Mouse (Mus musculus) ES-CJ7 (cell line): ENCODE data around the gene 1700013F07Rik.
A peak's percentile ranks its signal among the peaks of the same experiment; 100 is the strongest.
"Not testable (repeated sequence)": the region's sequence is repeated elsewhere in the genome, so short reads cannot be mapped to it uniquely, and the experiment has no call there.

Experiments
- DNase-seq: peaks from one replicate; pipeline ENCODE4 v3.0.0; 2011; ENCODE audit warnings: low read depth, low spot score

The 1700013F07Rik gene

DNA sequence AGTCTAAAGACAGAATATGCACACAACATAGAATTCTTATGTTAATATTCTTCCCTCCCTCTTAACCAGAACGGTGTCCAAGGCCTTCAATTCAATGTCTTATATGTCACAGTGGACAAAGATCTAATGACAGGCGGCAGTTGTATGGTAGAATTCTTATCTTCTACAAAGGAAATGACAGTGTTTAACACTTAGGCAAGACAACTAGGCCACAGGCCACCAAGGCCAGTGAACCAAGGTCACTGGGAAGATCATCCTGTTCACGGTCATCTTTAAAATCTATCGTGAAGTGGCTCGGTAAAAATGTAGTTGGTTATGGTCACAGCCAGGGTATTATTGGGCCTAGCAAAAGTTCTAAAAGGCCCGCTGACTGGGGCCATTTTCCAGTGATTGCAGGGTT lies at the start of gene 1700013F07Rik:
1700013F07Rik (plus strand) TSS at position 200 of the 400 bp plus-strand sequence.
- no peak for DNase-seq

DNA sequence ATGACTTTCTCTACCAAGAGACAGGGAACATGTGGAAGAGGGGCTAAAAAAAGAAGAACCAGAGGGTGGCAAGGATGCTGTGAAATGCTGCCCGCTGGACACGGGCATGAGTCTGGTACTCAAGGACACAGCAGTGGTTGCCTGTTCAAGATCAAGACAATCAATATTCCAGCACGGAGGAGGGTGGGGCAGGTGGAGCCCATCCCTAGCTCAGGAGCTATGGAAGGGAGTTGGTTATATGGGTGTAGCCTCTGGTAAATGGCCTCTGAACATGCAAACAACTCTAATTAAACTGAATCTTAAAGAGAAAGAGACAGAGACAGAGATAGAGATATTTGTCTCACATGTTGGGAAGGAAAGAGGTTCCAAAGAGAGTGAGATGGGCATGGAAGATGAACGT lies 49.2 kb upstream of the 1700013F07Rik start:
- no peak for DNase-seq

DNA sequence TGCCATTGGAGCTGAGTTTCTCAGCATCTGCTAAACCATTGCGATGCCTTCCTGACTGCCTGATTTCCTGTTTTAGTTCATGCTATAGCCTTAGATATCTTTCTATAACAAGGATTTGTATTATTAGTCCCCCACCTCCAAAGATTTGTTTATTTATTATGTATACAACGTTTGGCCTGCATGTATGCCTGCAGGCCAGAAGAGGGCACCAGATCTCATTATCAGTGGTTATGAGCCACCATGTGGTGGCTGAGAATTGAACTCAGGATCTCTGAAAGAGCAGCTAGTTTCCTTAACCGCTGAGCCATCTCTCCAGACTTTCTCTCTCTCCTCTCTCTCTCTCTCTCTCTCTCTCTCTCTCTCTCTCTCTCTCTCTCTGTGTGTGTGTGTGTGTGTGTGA lies 44.0 kb upstream of the 1700013F07Rik start:
- DNase-seq, result peak; percentile 58

DNA sequence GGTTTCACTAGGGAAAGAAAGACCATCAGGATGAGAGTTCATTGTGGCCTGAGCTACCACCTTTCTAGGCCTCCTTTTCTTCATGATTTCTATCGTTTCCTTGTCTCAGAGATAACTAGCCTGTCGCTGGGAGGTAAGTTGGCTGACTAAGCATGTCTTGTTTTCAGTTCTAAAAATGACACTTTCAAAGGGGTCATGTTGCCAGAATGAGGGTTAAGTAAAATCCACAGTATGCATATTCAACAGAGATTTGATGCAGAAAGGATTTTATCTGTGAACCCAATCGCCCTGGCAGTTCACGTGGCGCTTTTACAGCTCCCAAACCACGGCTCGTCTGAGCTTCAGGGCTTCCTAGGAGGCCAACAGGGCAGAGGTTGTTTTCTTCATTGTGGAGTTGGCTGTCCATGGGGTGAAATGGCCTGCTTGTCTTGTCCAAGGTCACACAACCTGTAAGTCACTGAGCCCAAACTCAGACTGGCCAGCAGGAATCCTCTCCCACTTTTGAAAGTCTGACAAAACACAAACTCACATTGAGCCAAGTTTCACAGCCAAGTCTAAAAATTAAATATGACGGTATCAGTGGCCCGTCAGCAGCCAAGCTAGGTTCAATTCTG lies 39.0 kb upstream of the 1700013F07Rik start:
- DNase-seq, result no peak

DNA sequence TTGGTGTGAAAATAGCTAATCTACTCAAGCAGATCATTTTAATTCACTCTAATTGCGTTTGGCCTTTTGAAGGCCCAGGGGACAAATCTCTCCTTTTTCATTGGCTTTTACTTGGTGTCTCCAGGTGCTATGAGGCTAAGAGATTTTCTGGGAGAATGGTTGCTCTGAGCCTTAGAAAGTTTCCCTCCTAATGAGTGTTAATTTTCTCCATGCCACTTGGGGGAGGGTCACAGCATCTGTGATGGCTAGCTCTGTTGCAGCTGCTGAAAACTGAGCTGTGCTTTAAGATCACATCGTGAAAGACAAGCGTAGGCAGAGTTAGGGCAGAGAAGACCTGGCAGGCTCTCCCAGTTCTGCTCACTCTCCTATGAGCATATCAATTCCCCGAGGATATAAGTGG lies 38.5 kb upstream of the 1700013F07Rik start:
- no peak for DNase-seq

DNA sequence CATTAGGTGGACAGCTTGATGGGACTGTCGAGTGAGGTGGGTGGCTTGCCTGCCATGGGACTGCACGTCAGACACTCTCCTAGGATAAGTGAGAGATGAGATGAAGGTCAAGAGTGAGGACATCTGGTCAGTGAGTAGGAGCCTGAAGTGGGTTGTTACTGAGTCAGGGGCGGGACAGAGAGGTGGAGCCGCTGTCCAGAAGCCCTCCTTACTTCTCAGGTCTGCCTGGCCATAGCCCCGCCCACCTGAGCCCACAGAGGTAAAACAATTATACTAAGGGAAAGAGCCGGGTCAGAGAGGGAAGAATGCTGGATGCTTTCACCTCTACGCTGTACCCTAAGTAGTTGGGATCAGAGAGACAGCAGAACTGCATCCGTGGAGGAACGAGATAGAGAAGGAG lies 36.3 kb upstream of the 1700013F07Rik start:
- no peak for DNase-seq

DNA sequence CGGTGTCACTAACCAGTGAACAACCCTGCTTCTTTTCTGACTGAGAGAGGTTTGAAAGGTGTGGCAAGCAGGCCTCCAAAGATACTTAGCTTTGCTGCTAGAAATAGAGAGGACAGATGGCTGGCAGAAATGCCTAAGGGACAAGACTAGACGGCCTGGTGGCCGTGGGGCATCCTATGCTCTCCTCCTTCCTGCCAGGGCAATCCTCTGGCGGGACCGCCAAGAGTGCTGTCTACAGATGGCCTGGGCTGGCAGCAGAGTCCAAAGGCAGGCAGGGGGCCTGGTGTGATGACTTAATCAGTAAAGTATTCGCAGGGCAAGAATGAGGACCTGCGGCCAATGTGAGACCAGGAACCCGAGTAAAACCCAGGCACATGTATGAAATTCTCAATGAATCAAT lies 34.1 kb upstream of the 1700013F07Rik start:
- no peak for DNase-seq

DNA sequence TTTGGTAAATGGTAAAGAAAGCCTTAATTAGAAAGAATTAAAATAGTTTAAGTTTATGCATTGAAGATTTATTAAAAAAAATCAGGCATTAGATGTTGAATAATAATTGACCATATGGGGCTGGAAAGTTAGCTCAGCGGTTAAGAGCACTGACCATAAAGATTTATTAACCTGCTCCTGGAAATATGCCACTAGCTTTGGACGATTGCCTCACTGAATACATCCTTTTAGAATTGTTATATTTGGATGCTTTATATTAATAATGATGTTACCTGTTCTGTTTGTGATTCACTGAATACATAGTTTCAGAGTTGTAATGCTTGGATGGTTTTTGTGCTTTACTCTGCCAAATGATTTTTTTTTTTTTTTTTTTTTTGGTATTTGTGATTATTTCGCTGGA lies 32.5 kb upstream of the 1700013F07Rik start:
- not testable (repeated sequence) for DNase-seq

DNA sequence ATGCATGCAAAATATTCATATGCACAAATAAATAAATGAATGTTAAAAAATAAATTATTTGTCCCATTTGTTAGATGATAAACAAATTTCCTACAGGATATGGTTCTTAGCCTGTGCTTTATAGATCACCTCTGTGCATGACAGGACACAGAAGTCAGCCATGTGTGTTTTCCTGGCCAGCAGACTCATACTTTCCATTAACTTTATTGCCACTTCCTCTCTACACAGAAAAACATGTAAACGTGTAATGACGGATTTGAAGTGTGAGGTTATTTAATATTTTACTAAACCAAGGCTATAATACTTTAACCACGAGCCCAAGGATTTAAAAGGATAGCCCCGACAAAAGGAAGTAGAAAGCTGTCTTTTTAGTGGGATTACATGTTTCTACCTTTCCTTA lies 30.0 kb upstream of the 1700013F07Rik start:
- DNase-seq, result no peak

DNA sequence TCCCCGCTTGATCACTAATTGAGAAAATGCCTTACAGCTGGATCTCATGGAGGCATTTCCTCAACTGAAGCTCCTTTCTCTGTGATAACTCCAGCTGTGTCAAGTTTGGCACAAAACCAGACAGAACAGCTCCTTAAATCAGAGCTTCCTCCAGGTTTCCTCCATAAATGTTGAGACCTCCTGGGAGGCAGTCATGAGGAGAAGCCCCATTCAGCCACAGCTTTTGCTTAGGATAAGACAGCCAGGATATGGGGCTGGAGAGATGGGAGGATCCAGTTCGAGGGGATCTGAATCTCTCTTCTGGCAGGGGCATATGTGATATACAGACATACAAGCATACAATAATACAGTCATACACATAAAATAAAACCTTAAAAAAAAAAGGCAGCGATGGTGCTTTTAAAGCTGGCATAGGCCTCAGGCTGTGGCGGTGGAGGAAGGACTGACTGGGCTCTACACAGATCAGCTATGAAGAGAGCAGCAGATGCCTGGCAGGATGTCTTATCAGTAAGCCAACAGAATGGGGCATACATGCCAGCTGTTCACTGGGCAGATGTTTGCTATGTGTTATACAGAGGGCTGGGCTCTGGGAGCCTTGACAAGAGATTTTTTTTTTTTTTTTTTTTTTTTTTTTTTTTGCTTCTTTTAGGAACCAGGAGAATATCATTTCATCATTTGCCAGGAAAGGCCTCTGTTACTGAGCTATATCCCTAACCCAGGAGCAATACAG lies 25.0 kb upstream of the 1700013F07Rik start:
- no peak for DNase-seq

DNA sequence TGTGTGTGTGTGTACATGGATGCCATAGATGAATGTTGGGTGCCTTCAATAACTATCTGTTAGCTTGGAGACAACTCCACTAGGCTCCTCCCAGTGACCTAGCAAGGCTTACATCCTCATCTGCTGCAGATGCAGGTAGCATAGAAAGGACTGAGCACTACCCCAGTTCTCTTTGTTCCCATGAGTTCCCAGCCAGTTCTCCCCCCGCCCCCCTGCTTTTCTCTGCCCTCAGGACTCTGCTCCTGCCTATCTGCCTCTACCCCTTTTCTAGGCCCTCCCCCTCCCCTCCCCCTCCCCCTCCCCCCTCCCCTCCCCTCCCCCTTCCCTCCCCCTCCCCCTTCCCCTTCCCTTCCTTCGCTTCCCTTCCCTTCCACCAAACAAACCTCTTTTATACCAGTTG lies 23.8 kb upstream of the 1700013F07Rik start:
- DNase-seq, result peak; percentile 21

DNA sequence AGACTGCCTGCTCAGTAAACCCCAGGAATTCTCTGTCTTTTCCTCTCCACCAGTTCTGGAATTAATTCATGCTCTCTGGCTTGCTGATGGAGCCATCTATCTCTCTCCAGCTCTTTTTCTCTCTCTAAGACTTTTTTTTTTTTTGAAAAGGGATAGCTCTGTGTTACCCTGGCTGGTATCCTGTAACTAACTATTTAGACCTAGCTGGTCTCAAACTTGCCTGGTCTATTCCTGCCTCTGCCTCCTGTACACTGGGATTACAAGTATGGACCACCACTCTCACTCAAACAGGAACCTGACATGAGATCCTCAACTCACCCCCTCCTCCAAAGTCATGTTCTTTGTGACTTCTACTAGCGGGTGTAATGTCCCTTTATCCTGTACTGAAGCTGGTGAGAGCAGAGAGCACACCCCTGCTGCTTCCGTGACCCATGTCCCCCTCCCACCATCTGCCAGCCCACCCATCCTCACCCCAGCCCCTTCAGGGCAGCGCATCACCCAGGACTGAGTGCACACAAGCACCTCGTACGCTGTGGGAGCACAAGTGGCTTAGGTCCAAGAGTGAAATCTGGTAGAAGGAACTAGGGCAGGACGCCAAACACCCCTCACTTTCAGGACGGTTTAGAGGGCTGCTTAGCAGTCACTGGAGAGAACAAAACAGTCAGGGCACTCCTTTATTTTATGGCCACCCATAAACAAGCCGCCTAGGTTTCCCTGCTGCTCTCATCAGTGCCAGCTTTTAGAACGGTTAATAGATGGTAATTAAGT lies 23.1 kb upstream of the 1700013F07Rik start:
- no peak for DNase-seq

DNA sequence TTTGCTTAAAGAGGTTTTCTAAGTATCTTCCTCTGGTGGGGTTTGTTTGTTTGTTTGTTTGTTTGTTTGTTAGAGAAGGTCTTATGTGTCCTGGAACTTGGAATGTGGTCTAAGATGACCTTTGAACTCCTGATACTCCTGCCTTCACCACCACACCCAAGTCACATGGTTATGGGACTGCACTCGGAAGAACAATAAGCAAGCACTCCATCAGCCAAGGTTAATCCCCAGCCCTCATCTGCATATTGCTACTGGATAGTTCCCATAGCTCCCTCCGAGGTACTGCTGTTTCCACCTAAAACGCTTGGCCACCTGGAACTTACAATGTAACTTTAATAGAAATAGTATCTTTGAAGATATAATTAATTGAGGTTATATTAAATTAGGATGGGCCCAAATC lies 20.5 kb upstream of the 1700013F07Rik start:
- DNase-seq, result peak; percentile 85

DNA sequence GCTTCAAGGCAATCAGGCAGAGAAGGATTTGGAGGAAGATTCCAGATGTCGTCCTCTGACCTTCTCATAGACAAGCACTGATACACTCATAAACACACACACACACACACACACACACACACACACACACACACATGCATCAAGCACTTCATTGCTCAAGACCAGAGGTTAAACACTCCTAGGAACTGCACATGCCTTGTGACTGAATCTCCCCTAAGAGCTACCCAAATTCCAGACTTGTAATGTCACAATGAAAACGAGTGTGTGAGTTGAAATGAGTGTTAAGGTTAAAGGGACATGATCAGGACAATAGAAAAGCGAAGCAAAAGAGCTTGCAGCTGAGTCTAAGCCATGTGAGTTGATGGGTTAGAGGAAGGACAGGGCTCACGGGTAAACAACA lies 15.7 kb upstream of the 1700013F07Rik start:
- no peak for DNase-seq

DNA sequence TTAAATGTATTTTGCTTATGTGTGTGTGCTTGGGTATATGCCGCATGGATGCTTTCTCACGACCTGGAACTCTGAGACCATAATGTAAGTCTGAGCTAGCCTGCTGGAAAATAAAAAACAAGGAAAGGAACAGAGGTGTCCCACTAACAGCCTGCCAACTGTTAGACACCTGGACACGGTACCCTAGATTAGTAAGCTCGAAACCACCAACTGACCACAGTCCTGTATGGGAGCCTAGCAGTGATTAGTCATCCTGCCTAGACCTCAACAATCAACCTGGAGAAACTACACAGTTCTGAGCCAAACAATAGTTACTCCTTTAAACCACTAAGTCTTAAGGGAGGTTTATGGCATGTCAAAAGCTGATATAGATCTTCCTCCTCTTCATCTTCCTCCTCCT lies 10.5 kb upstream of the 1700013F07Rik start:
- no peak for DNase-seq

DNA sequence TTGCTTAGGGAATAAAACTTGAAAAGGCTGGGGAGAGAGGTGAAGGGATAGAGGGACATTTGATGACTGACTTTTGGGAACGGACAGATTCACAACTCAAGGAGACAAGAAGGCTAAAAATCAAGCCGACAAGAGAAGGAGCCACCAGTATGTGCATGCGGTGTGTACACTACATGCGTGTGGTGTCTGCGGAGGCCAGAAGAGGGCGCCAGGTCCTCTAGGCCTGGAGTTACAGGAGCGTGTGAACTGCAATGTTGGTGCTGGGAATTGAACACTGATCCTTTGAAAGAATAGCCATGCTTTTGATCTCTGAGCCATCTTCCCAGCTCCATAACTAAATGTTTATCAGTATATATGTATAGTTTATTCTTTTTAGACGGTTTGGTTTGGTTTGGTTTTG lies 5.5 kb upstream of the 1700013F07Rik start:
- peak; percentile 55 for DNase-seq

DNA sequence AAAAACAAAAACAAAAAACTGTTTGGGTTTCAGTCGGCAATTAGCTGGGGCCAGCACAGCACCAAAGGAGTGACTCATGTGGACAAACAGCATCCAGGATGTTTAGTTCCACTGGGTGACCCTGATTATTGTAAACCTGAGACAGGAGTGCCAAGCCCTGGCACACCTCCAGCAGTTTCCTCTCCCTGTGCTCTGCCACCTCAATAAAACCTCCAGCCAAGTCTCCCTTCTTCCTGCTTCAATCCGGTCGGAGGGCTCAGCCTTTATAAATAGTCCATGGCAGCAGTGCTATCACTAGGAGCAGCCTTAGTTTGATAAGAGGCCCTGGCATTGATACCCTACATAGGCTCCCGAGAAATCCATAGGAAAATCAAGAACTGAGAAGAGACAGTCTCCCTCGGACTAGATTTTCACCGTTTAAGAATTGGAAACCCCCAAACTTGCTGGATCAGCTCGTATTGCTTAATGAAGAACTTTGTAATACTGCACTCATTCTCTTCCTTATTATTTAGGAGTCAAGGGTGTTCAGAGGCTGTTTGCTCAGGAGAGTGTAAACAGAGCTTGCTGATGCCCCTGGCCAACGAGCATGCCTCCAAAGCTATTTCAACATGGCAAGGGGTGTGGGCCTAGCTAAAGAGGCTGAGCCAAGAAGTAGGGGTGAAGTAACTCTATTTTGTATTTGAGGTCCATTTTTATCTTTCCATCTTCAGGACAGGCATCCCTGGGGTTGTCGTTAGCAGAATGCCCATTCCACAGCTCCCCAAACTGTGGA lies 650 bp upstream of the 1700013F07Rik start:
- DNase-seq, result no peak

DNA sequence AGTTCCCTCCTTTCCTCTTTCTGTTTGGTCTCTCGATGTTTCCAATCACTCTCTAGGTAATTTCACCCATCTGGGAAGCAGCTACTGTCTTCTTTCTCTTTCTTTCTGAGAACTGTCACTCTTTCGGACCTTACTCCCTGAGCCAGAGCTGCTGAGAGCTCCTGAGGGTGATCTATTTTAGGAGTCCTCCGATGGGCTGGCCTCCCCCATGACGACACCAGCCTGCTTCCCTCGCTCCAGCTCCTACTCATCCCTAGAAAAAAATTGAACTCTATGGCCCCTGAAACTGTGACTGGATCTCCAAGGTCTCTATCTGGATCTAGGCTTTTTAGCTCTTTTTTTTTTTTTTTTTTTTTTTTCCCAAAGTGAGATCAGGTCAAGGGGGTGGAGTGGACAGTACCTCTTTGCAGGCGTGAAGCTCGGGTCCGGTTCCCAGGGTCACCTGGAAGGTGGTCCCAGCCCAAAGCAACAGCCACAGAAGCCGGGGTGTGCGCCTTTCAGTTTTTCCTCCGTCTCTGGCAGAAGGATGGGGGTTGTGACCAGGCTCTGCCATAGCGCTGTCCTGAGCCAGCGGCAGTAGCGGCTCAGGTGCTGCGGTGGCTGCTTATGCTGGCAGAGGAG lies 2.1 kb downstream of the 1700013F07Rik start:
- DNase-seq, result no peak

DNA sequence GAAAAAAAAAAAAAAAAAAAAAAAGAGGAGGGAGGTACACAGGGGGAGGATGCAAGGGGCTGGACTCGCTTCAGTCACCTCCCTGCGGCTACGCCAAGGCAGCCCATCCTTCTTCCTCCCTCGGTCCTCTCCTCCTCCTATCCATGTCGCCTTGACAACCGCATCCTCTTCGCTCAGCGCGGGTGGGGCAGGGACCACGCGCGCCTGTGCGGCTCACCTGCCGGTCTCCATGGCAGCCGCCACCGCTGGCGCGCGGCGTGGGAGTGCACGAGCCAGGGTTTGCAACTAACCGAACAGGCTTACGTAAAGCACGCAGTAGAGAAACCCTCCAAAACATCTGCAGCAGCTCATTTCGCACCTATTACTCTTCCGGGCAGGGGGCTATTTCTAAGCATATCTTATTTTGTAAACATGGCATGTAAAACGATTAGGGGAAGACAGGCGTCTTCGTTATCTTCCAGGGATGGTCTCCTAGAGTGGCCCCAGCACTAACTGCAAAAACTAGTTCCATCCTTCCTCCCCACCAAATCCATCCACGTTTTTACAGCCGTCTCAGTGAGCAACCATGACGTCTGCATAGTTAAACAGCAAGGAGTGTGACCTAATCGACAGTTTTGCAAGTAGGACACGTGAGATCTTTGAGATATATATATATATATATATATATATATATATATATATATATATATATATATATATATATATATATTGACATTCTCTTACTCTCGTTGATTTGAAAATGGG lies 2.7 kb downstream of the 1700013F07Rik start, which contains the start of gene 5330417C22Rik:
5330417C22Rik (minus strand) TSS at position 20 of the 744 bp plus-strand sequence.
- peak; percentile 67 for DNase-seq

DNA sequence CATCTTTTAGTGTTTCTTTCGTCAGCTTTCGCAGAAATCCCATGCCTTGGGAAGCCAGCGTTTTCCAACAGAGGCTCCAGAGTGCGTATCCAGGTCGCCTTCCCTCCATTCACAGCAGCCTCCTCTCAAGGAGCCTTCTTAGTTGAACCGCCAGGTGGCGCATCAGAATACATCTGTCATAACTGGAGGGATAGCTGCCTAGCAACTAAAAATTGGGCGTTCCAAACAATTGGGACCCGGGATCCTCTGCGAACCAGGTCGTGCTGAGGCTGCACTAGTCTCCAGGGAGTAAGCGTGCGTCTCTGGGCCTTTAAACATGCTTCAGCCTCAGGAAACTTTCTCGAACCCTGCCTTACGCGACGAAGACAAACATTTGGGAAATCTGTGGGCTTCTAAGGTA lies 3.4 kb downstream of the 1700013F07Rik start:
- DNase-seq, result peak; percentile 88

DNA sequence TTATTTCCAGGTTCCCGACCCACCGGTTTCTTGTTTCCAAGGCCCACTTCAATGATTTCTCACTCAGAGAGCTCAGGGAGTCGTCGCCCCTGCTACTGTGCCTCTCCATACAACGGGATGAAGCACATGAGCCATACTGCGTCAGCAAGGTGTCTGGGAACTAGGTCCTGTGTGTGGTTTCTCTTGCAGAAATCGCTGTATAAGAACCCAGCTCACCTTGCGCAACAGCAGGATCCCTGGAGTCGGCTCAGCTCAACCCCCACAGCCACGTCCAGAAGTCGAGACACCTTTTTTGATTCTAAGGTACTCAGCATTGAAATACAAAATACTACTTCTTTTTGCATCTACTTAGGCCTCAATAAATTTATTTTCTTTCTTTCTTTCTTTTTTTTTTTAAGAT lies 8.3 kb downstream of the 1700013F07Rik start:
- no peak for DNase-seq
